Mouse (Mus musculus): ENCODE results near the gene Rab43.

DNA sequence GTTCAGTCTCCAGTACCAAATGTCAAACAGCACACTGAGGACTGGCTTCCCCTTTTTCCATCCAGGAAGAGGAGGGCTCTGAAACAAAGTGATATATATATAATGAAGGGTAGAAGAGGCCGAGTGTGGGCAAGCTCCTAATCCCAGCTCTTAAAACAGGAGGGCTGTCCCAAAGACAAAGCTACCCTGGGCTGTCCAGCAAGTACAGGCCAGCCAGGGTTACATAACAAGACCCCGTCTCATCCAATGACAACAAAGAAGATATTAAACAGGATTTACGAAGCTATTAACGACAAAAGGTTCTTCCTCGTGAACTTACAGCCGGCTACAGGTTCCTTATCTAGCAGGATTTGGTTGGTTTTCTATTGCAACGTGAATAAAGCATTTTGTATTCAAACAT lies 7.1 kb downstream of the Rab43 start:
- no peak for TF ChIP-seq POLR2A (IDR thresholded peaks at IDR 0.05; ENCODE audit: borderline replicate concordance, insufficient read depth, low read length)
- TF ChIP-seq CTCF (IDR thresholded peaks at IDR 0.05; ENCODE audit: borderline replicate concordance, insufficient read depth, low read depth, low read length): no peak

Data from cerebellum, adult 2 months (tissue).